Mouse (Mus musculus) lung, adult 2 months (tissue): ENCODE data around the gene Hlf. TPM values are rescaled to one million over a fixed set of nuclear protein-coding genes. Genes with fewer than 3 reads are reported as not detected.

Source experiments
- DNase-seq: peaks from one replicate; pipeline ENCODE4 v3.0.0; 2022
- H3K4me1 ChIP-seq: fragments of 200-500 bp; 2 replicates; pipeline ENCODE4 v1.6.1; 2011; ENCODE audit warnings: low read length; ENCODE audit not compliant: control insufficient read depth, insufficient read depth
- H3K4me3 ChIP-seq: fragments of 200-500 bp; replicated peaks from 2 replicates; pipeline ENCODE3; 2011; ENCODE audit warnings: low read depth, mild to moderate bottlenecking, control low read depth, low read length; ENCODE audit errors: extremely low read depth
- CTCF ChIP-seq: fragments of 200-500 bp; IDR thresholded peaks from 2 replicates; pipeline ENCODE4 v1.5.1; 2011; ENCODE audit warnings: mild to moderate bottlenecking, low read length, control low read depth; ENCODE audit not compliant: insufficient read depth
- POLR2A ChIP-seq: fragments of 200-500 bp; IDR thresholded peaks from 2 replicates; pipeline ENCODE4 v1.6.1; 2011; ENCODE audit warnings: low read depth, mild to moderate bottlenecking, control low read depth, low read length, borderline replicate concordance; ENCODE audit errors: extremely low read depth
- WGBS: fragments of 180-500 bp; shearing (Covaris S2); methylation state at CpG from one replicate; pipeline ENCODE4 v1.1.7; 2018; 5-methylcytosine and 5-hydroxymethylcytosine counted together
- polyA plus RNA-seq: library from polyadenylated mRNA; depleted of rRNA; stranded (reverse); fragments of >200 nt; gene quantifications from 2 replicates; pipeline ENCODE4 v1.2.3, GENCODE M21; 2012

Hlf gene
- polyA plus RNA-seq, 1 experiment, result 6.8 TPM

DNA sequence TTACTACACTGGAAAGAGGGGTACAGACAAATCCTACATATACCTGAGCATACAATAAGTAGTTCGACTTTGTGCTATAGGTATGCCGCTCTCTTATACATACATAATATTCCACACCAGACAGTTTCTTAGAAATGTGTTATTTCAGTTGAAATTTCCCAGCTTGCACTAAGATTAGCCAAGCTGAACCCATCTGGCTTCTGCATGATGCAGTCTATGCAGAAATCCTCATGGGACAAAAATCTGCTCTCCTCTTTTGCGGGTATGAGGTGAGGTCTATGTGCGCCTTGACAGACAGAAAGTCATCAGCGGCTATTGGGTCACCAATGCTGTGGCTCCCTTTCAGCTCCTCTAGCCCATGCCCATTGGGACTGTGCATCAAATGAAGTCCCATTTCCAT lies 30.2 kb downstream of the Hlf start:
- H3K4me1 ChIP-seq, result peaks cover 5% of the 10 kb centered on the region; the same call in 1 of the 2 replicates
- H3K4me3 ChIP-seq, result no peak overlapping the region
- DNase-seq, result no peak
- TF ChIP-seq CTCF, result no peak
- TF ChIP-seq POLR2A, result no peak
- WGBS, result 96% methylated on average over 5 of the region's 5 CpGs

DNA sequence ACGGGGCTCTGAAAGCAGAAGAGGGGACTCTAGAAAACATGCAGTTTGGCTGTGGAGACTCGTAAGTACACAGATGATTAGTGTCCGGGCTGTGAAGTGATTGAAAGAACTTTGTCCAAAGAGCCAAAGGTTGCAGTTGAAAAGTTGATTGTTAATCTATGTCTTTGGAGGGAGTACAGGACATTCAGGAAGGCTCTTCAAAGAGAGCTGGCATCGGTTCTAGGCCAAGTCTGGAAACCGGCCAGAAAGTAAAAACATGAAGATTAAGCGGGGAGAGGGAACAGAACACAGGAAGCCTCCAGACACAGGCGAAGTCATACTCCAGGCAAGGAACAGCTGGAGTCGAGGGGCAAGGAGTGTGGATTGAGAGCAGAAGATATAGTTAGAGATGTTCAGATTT lies 32.6 kb downstream of the Hlf start:
- WGBS, result 21% methylated on average over 8 of the region's 8 CpGs
- Histone ChIP-seq H3K4me3 (no peak overlapping the region), H3K4me1 (peaks cover 2% of the 10 kb centered on the region; the same call in 1 of the 2 replicates)
- DNase-seq, result no peak
- TF ChIP-seq CTCF, result no peak
- TF ChIP-seq POLR2A, result no peak

DNA sequence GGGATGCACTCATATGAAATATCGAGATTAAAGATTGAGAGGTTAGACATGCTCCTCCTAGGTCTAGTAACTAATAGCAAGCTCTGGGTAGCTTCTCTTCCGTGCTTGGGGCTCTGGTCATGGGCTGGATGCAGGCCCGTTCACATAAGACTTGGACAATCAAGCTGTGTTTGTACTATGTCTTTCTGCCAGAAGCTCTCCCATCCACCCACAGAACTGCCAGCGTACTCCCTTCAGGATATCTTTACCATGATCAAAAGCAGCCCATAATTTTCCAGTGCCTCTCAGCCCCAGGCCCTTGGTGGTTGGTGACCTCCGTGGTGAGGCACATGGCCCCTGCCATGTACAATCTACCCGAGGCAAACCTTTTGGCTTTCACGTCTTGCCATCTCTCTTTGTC lies 33.3 kb downstream of the Hlf start:
- no peak for DNase-seq
- TF ChIP-seq POLR2A (no peak), CTCF (no peak)
- WGBS, result 79% methylated on average over 7 of the region's 7 CpGs
- Histone ChIP-seq H3K4me3 (no peak overlapping the region), H3K4me1 (peaks cover 2% of the 10 kb centered on the region; the same call in 1 of the 2 replicates)

DNA sequence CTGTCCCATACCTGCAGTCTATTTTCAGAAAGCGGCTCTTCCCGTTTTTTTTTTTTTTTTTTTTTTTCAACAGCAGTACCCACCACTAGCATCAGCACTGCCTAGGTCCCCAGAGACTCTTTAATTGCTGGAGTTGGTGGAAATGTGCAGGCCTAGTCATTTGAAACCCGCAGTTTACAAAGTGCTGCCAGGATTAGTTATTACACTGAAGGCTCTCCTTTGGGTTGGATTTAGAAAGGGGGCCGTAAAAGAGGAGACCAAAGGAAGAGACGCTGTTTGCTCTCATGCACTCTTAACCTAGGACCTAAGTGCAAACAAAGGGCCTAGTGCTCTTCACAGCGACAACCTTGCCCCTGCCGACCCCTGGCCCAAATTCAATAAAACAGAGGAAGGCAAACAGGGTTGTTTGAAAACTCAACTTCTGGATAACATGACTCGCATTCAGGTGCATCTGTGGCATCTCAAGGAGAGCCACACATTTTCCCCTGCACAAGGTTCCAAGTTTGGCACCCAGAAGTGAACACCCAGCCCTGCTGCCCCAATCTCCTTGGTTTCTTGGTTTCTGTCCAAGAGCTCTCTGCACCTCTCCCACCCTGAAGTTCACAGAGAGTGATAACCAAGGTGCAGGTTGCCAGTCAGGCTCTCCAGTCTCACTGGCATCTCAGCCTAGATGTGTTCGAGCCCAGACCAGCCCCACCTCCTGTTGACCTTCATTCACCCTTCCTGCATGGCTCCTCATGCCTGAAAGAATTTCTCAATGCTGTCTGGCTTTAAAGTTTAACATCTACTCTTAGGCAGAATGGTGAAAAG lies 34.0 kb downstream of the Hlf start:
- WGBS, result 48% methylated on average over 9 of the region's 9 CpGs
- no peak for DNase-seq

DNA sequence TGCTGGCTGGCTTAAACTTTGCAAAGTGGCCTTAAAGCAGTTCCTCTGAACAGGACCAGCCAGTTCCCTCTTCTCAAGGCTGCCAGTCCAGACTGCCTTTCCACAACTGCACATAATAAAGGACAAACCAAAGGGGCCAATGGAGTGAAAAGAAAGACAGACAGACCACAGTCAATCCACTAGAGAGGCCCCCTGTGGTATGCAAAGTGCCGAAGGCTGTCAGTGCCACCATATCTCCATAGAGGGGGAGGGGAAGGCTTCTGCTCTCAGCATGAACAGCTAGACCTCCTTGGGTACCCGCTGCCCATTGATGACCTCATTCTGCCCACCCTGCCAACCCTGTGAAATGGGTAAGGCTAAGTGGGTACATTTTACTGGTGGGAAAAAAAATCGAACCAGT lies 34.7 kb downstream of the Hlf start:
- peaks cover 2% of the 10 kb centered on the region; the same call in 1 of the 2 replicates for H3K4me1 ChIP-seq
- 42% methylated on average over 3 of the region's 3 CpGs for WGBS
- no peak for DNase-seq
- H3K4me3 ChIP-seq, result no peak overlapping the region
- no peak for TF ChIP-seq POLR2A
- no peak for TF ChIP-seq CTCF

More for the DNA sequence above, 34.0 kb downstream of the Hlf start:
- Histone ChIP-seq H3K4me3 (no peak overlapping the region), H3K4me1 (peaks cover 2% of the 10 kb centered on the region; the same call in 1 of the 2 replicates)
- no peak for TF ChIP-seq CTCF
- TF ChIP-seq POLR2A, result no peak

DNA sequence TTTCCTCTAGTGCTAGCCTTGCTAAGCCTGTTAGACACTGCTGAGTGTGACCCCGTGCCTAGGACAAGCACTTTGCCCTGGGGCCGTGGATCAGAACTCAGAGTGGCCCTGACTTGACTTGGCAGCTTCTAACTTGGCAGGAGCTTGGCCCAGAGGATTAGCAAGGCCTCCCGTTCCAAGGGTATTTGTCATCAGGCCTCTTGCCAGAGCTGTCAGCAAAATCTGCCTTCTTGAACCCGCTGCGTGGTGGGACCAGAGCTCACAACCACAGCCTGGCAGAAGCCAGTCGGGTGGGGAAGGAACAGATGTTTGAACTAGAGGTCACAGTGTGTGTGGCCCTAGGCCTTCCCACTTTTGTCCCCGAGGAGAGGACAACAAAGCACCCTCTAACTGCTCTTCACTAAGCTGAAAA lies 35.4 kb downstream of the Hlf start:
- H3K4me1 ChIP-seq, result peaks cover 2% of the 10 kb centered on the region; the same call in 1 of the 2 replicates
- H3K4me3 ChIP-seq, result no peak overlapping the region
- peak; percentile 52 for DNase-seq
- TF ChIP-seq POLR2A, result no peak
- no peak for TF ChIP-seq CTCF
- WGBS, result 29% methylated on average over 7 of the region's 7 CpGs

DNA sequence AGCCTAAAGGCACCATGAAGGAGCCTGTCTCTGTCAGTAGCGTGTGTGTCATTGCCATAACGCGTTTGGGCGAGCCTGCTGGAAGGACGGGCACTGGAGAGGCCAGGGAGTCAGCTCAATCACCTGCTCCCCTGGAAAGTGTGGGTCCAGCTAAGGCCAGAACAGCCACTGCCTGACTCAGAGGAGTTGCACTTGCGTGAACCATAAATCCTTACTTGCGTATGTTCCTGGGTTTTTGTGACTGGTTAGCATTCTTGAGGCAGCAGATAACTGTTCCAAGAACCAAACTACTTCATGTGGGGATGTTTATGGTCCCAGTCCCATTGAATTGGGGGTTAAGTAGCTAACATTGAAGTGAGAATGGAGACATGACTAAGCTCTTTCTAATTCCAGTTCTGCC lies 38.0 kb downstream of the Hlf start:
- Histone ChIP-seq H3K4me1 (peaks cover 2% of the 10 kb centered on the region; the same call in 1 of the 2 replicates), H3K4me3 (no peak overlapping the region)
- TF ChIP-seq POLR2A (no peak), CTCF (no peak)
- 89% methylated on average over 7 of the region's 7 CpGs for WGBS
- DNase-seq, result no peak

DNA sequence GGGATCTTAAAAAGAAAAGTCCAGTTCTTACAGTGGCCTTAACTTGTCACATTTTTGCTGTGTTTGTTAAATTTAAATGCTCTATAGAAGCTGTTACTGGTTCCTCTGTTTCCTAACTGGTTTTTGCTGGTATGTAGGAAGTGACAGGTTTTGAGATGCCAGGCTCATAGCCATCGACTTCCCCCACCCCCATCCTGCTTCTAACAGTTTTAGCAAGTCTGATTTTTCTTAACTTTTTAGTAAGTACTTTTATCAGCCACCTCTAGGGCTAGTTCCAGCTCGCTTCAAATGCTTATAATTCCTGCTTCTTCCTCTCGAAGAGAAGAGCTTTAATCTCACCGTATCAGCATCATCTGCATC lies 40.6 kb downstream of the Hlf start:
- DNase-seq, result no peak
- Histone ChIP-seq H3K4me3 (no peak overlapping the region), H3K4me1 (no peaks in the 10 kb centered on the region)
- 55% methylated on average over 4 of the region's 4 CpGs for WGBS
- TF ChIP-seq POLR2A, result no peak
- no peak for TF ChIP-seq CTCF

DNA sequence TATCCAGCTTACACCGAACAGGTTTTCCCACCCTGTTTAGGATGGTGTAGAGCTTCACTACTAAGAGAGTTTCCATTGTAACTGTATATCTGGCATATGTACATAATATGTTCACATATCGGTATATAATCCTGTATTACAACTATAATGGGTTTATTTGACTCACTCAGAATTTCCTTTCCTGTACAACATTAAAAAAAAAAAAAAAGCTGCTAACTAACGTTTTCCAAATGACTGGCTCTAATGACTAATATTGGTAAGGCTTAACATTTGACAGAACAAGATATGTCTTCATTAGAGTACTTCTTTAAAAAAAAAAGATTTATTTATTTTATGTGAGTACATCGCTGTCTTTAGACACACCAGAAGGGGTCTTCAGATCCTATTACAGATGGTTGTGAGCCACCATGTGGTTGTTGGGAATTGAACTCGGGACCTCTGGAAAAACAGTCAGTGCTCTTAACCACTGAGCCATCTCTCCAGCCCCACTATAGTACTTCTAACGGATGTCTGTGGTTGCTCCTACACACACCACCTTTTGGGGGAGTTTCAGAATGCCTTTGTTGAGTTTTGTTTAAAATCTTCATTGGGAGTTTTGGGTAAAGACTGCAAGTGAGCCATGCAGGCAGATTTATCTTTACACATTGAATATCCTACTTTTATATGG lies 41.1 kb downstream of the Hlf start:
- no peak for TF ChIP-seq POLR2A
- no peak for TF ChIP-seq CTCF
- Histone ChIP-seq H3K4me3 (no peak overlapping the region), H3K4me1 (no peaks in the 10 kb centered on the region)
- DNase-seq, result no peak
- WGBS, result 76% methylated on average over 6 of the region's 6 CpGs
